Mouse (Mus musculus) lung, adult 2 months (tissue): ENCODE data around the gene Birc7. TPM values are rescaled to one million over a fixed set of nuclear protein-coding genes. Genes with fewer than 3 reads are reported as not detected.

Experiments
- DNase-seq: peaks from one replicate; pipeline ENCODE4 v3.0.0; 2022
- H3K4me1 ChIP-seq: fragments of 200-500 bp; 2 replicates; pipeline ENCODE4 v1.6.1; 2011; ENCODE audit warnings: low read length; ENCODE audit not compliant: control insufficient read depth, insufficient read depth
- H3K4me3 ChIP-seq: fragments of 200-500 bp; replicated peaks from 2 replicates; pipeline ENCODE3; 2011; ENCODE audit warnings: low read depth, mild to moderate bottlenecking, control low read depth, low read length; ENCODE audit errors: extremely low read depth
- CTCF ChIP-seq: fragments of 200-500 bp; IDR thresholded peaks from 2 replicates; pipeline ENCODE4 v1.5.1; 2011; ENCODE audit warnings: mild to moderate bottlenecking, low read length, control low read depth; ENCODE audit not compliant: insufficient read depth
- POLR2A ChIP-seq: fragments of 200-500 bp; IDR thresholded peaks from 2 replicates; pipeline ENCODE4 v1.6.1; 2011; ENCODE audit warnings: low read depth, mild to moderate bottlenecking, control low read depth, low read length, borderline replicate concordance; ENCODE audit errors: extremely low read depth
- WGBS: fragments of 180-500 bp; shearing (Covaris S2); methylation state at CpG from one replicate; pipeline ENCODE4 v1.1.7; 2018; 5-methylcytosine and 5-hydroxymethylcytosine counted together
- polyA plus RNA-seq: library from polyadenylated mRNA; depleted of rRNA; stranded (reverse); fragments of >200 nt; gene quantifications from 2 replicates; pipeline ENCODE4 v1.2.3, GENCODE M21; 2012

Gene Birc7
- polyA plus RNA-seq, 1 experiment: not detected

DNA sequence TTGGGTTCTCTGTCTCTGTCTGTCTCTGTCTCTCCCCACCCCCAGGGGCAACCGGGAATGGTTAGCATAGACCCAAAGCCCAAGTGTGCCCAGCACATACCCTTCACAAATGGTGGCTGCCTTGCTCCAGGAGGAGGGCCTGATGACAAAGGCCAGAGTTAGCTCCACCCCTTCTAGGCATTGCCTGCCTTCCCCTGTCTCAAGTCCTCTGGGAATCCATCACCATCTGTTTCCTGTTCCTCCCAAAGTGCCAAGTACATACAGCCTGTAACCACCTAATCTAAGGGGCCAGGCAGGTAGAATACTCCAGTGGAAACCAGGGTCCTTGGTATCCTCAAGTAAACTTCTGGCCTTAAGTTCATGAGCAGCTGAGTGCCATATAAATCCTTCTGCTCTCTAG is 3.6 kb downstream of the Birc7 start:
- 58% methylated on average over 1 of the region's 1 CpGs for WGBS
- Histone ChIP-seq H3K4me3 (no peak overlapping the region), H3K4me1 (no peaks in the 10 kb centered on the region)
- TF ChIP-seq POLR2A (no peak), CTCF (no peak)
- no peak for DNase-seq

- no peaks in the 10 kb centered on the region for H3K4me1 ChIP-seq
- TF ChIP-seq POLR2A (no peak), CTCF (no peak)
- H3K4me3 ChIP-seq: no peak overlapping the region
- no peak for DNase-seq
These were observed 11.4 kb downstream of the Birc7 start for GRCm38 (mm10) chr2:180940187-180940586.

GRCm38 (mm10) chr2:180941869-180942268 is 13.0 kb downstream of the Birc7 start:
- Histone ChIP-seq H3K4me3 (no peak overlapping the region), H3K4me1 (no peaks in the 10 kb centered on the region)
- no peak for TF ChIP-seq CTCF
- DNase-seq: no peak

DNA sequence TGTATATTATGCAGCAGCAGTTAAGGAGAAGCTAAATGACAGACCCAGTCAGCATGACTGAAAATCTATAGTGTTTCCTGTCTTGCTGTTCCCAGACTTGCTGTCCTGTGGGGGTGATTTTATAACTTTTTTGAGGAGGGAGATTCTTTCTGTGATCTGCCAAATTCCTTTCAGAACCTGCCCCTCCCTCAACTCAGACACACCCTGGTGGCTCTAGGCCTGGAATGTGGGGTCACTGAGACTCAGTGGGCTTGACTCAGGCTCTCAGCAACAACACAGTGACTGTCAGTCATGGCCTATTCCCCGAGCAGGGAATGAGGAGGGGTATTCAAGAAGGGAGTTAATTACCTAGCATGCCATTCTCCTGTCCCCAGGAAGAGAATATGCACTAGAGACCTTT is 21.1 kb downstream of the Birc7 start:
- 0 out of 2 replicates have a peak, but pooled peaks cover 2% of the 10 kb centered on the region for H3K4me1 ChIP-seq
- no peak for DNase-seq
- WGBS: 33% methylated on average over 1 of the region's 1 CpGs
- H3K4me3 ChIP-seq: no peak overlapping the region
- TF ChIP-seq POLR2A (no peak), CTCF (no peak)

- 19% methylated on average over 9 of the region's 9 CpGs for WGBS
- TF ChIP-seq CTCF (no peak), POLR2A (no peak)
- no peak for DNase-seq
- 0 out of 2 replicates have a peak, but pooled peaks cover 2% of the 10 kb centered on the region for H3K4me1 ChIP-seq
- H3K4me3 ChIP-seq: no peak overlapping the region
These were observed 23.9 kb downstream of the Birc7 start for GRCm38 (mm10) chr2:180952731-180953171.

- TF ChIP-seq POLR2A (no peak), CTCF (no peak)
- DNase-seq: no peak
- H3K4me3 ChIP-seq: peak overlapping the region; percentile 50
- 31% methylated on average over 2 of the region's 2 CpGs for WGBS
- H3K4me1 ChIP-seq: 0 out of 2 replicates have a peak, but pooled peaks cover 2% of the 10 kb centered on the region
These were observed 24.8 kb downstream of the Birc7 start for GRCm38 (mm10) chr2:180953638-180954037.

DNA sequence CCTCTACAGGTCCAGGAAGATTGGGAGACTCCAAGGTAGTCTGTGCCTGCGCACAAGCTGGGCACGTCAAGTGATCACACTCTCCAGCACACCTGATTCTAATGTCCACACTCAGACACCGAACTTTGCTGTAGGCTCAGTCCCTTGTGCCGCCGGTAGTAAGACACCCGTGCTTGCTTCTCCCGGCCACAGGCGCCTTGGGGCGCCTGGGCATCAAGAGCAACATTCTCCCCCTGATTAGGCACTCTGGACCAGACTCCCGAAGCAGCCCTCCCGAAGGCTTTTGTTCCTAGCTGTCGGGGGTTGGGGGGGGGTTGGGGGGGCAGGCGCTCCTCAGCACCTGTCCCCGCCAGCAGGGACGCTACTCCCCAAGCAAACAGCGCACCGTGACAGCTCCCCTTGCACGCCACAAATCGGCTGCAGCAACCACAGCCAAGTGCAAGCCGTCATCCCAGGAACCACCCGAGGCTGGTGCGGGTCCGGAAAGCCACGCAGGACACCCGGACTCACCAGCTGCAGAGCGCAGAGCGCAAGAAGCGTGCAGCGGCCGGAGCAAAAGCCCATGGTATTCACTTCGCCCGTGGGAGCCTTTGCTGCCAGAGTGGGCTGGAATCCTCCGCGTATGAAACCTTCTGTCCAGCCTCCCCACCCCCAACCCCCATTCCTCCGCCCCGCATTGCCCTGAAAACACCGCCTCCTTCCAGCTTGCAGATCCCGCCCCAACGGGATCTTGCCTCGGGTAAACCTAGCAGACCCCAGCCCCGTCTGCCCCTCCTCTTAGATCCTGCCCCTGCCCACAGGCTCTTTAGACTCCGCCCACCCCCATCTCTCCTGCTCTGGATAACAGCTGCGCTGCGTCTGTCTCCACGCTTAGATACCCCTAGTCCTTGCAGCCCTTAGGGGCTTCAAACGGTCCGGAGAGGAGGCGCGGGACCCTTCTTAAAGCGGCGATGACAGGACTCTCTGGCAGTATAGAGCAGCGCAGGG is 25.5 kb downstream of the Birc7 start, which contains the start of gene Nkain4:
Gene Nkain4, minus strand, starts transcription at position 639 of the 987 bp plus-strand sequence.
- 0 out of 2 replicates have a peak, but pooled peaks cover 2% of the 10 kb centered on the region for H3K4me1 ChIP-seq
- peak; percentile 19 for DNase-seq
- 2% methylated on average over 52 of the region's 52 CpGs for WGBS
- H3K4me3 ChIP-seq: peak within 1 kb of the TSS; percentile 50
- peak; percentile 34; the same call in 1 of the 2 replicates for TF ChIP-seq POLR2A
- no peak for TF ChIP-seq CTCF

- DNase-seq: no peak
- TF ChIP-seq CTCF: no peak
- H3K4me1 ChIP-seq: no peaks in the 10 kb centered on the region; the same call in 1 of the 2 replicates
- H3K4me3 ChIP-seq: no peak overlapping the region
- 55% methylated on average over 7 of the region's 7 CpGs for WGBS
These were observed 30.8 kb downstream of the Birc7 start for GRCm38 (mm10) chr2:180959605-180960004.

DNA sequence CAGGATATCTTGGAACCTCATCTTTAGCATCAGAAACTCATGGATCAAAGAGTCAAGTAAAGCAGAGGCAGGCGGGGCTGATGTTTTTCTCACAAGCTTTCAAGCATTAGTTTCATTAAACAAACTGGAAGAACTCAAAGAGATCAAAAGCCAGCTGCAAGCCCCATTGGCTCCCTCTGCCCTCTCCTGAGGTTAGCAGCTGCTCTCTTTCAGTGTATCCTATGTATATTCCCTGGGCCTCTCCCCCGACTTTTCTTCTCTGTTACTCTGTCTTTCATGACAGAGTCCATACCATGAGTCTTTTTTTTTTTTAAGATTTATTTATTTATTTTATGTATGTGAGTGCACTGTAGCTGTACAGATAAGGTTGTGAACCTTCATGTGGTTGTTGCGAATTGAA is 31.4 kb downstream of the Birc7 start:
- H3K4me3 ChIP-seq: no peak overlapping the region
- no peak for DNase-seq
- 50% methylated on average over 3 of the region's 3 CpGs for WGBS
- TF ChIP-seq POLR2A (no peak), CTCF (no peak)
- H3K4me1 ChIP-seq: no peaks in the 10 kb centered on the region; the same call in 1 of the 2 replicates
